Mouse (Mus musculus) bone marrow macrophage, adult 2 months (primary cell): ENCODE measurements at regions not wholly inside any gene's neighbourhood (a gene's known extent, or its start where the extent isn't known, plus 50 kb on each side); places are given as distances from the start of the nearest gene placed in this dataset.

Source experiments
- H3K27ac ChIP-seq: 2 replicates; pipeline ENCODE4 v1.5.1; 2012; ENCODE audit warnings: low read depth, low read length; ENCODE audit not compliant: insufficient read depth
- H3K4me1 ChIP-seq: 2 replicates; pipeline ENCODE4 v1.6.1; 2012; ENCODE audit warnings: low read length; ENCODE audit not compliant: control insufficient read depth, insufficient read depth
- H3K4me3 ChIP-seq: 2 replicates; pipeline ENCODE4 v1.5.1; 2012; ENCODE audit warnings: mild to moderate bottlenecking, low read length, moderate library complexity; ENCODE audit not compliant: insufficient read depth
- CTCF ChIP-seq: IDR thresholded peaks from 2 replicates; pipeline ENCODE4 v1.5.1; 2012; ENCODE audit warnings: low read depth, mild to moderate bottlenecking, low read length, moderate library complexity
- POLR2A ChIP-seq: IDR thresholded peaks from 2 replicates; pipeline ENCODE4 v1.6.1; 2012; ENCODE audit warnings: mild to moderate bottlenecking, low read depth, low read length, borderline replicate concordance

GRCm38 (mm10) chr19:56232269-56232668, 54.7 kb upstream of the Habp2 start:
- H3K4me1 ChIP-seq = no peaks in the 10 kb centered on the region
- no peak overlapping the region for H3K4me3 ChIP-seq
- no peak overlapping the region for H3K27ac ChIP-seq
- TF ChIP-seq CTCF = no peak
- TF ChIP-seq POLR2A = no peak

- H3K27ac ChIP-seq = no peak overlapping the region
- H3K4me3 ChIP-seq = no peak overlapping the region
- TF ChIP-seq CTCF (no peak), POLR2A (no peak)
- no peaks in the 10 kb centered on the region for H3K4me1 ChIP-seq
Measured at GRCm38 (mm10) chr19:56232950-56233349, 54.0 kb upstream of the Habp2 start.

- no peak for TF ChIP-seq CTCF
- TF ChIP-seq POLR2A = no peak
- no peaks in the 10 kb centered on the region for H3K4me1 ChIP-seq
- H3K27ac ChIP-seq = no peak overlapping the region
- no peak overlapping the region for H3K4me3 ChIP-seq
Measured at GRCm38 (mm10) chr19:56235040-56235439, 51.9 kb upstream of the Habp2 start.
